Mouse (Mus musculus): ENCODE measurements around the gene Best3. TPM values are rescaled to one million over a fixed set of nuclear protein-coding genes. Genes with fewer than 3 reads are reported as not detected.

Gene Best3
- polyA plus RNA-seq, 1 experiment = 0.08 TPM

- Histone ChIP-seq H3K27me3 (ENCODE audit: control insufficient read depth, insufficient read depth, low read length) (no peaks in the 10 kb centered on the region), H3K4me3 (ENCODE audit: low read depth, low read length) (no peak overlapping the region), H3K27ac (ENCODE audit: insufficient read depth, low read depth, low read length) (no peak overlapping the region), H3K36me3 (ENCODE audit: control insufficient read depth, insufficient read depth, low read length) (no peaks in the 10 kb centered on the region), H3K4me1 (ENCODE audit: control insufficient read depth, insufficient read depth, insufficient read length, low read length) (no peaks in the 10 kb centered on the region)
- 59% methylated on average over 11 of the region's 11 CpGs for WGBS
- TF ChIP-seq POLR2A (IDR thresholded peaks at IDR 0.05; ENCODE audit: low read depth, low read length) (no peak), CTCF (IDR thresholded peaks at IDR 0.05; ENCODE audit: extremely low read depth, insufficient read length, insufficient replicate concordance, low read depth, low read length) (no peak)
These were observed 22.0 kb upstream of the Best3 start for GRCm38 (mm10) chr10:116964084-116964483.

GRCm38 (mm10) chr10:116964571-116964970 lies 21.5 kb upstream of the Best3 start:
- Histone ChIP-seq H3K4me1 (ENCODE audit: control insufficient read depth, insufficient read depth, insufficient read length, low read length) (no peaks in the 10 kb centered on the region), H3K27me3 (ENCODE audit: control insufficient read depth, insufficient read depth, low read length) (no peaks in the 10 kb centered on the region), H3K27ac (ENCODE audit: insufficient read depth, low read depth, low read length) (no peak overlapping the region), H3K4me3 (ENCODE audit: low read depth, low read length) (no peak overlapping the region), H3K36me3 (ENCODE audit: control insufficient read depth, insufficient read depth, low read length) (no peaks in the 10 kb centered on the region)
- TF ChIP-seq POLR2A (IDR thresholded peaks at IDR 0.05; ENCODE audit: low read depth, low read length) (no peak), CTCF (IDR thresholded peaks at IDR 0.05; ENCODE audit: extremely low read depth, insufficient read length, insufficient replicate concordance, low read depth, low read length) (no peak)
- 71% methylated on average over 4 of the region's 4 CpGs for WGBS

- Histone ChIP-seq H3K4me1 (ENCODE audit: control insufficient read depth, insufficient read depth, insufficient read length, low read length) (no peaks in the 10 kb centered on the region), H3K36me3 (ENCODE audit: control insufficient read depth, insufficient read depth, low read length) (no peaks in the 10 kb centered on the region), H3K27me3 (ENCODE audit: control insufficient read depth, insufficient read depth, low read length) (no peaks in the 10 kb centered on the region), H3K27ac (ENCODE audit: insufficient read depth, low read depth, low read length) (no peak overlapping the region), H3K4me3 (ENCODE audit: low read depth, low read length) (no peak overlapping the region)
- TF ChIP-seq CTCF (IDR thresholded peaks at IDR 0.05; ENCODE audit: extremely low read depth, insufficient read length, insufficient replicate concordance, low read depth, low read length) (no peak), POLR2A (IDR thresholded peaks at IDR 0.05; ENCODE audit: low read depth, low read length) (no peak)
- WGBS = 60% methylated on average over 5 of the region's 5 CpGs
These were observed 20.8 kb upstream of the Best3 start for GRCm38 (mm10) chr10:116965297-116965696.

GRCm38 (mm10) chr10:116966065-116966464 lies 20.0 kb upstream of the Best3 start:
- no peak overlapping the region for H3K27ac ChIP-seq (ENCODE audit: insufficient read depth, low read depth, low read length)
- no peaks in the 10 kb centered on the region for H3K36me3 ChIP-seq (ENCODE audit: control insufficient read depth, insufficient read depth, low read length)
- TF ChIP-seq CTCF (IDR thresholded peaks at IDR 0.05; ENCODE audit: extremely low read depth, insufficient read length, insufficient replicate concordance, low read depth, low read length) (no peak), POLR2A (IDR thresholded peaks at IDR 0.05; ENCODE audit: low read depth, low read length) (no peak)
- H3K27me3 ChIP-seq (ENCODE audit: control insufficient read depth, insufficient read depth, low read length) = no peaks in the 10 kb centered on the region
- WGBS = 57% methylated on average over 6 of the region's 6 CpGs
- H3K4me3 ChIP-seq (ENCODE audit: low read depth, low read length) = no peak overlapping the region
- H3K4me1 ChIP-seq (ENCODE audit: control insufficient read depth, insufficient read depth, insufficient read length, low read length) = no peaks in the 10 kb centered on the region

- Histone ChIP-seq H3K27ac (ENCODE audit: insufficient read depth, low read depth, low read length) (no peak overlapping the region), H3K27me3 (ENCODE audit: control insufficient read depth, insufficient read depth, low read length) (no peaks in the 10 kb centered on the region), H3K36me3 (ENCODE audit: control insufficient read depth, insufficient read depth, low read length) (no peaks in the 10 kb centered on the region), H3K4me3 (ENCODE audit: low read depth, low read length) (no peak overlapping the region), H3K4me1 (ENCODE audit: control insufficient read depth, insufficient read depth, insufficient read length, low read length) (no peaks in the 10 kb centered on the region)
- no peak for TF ChIP-seq CTCF (IDR thresholded peaks at IDR 0.05; ENCODE audit: extremely low read depth, insufficient read length, insufficient replicate concordance, low read depth, low read length)
- no peak for TF ChIP-seq POLR2A (IDR thresholded peaks at IDR 0.05; ENCODE audit: low read depth, low read length)
- 58% methylated on average over 4 of the region's 4 CpGs for WGBS
These were observed 17.4 kb upstream of the Best3 start for GRCm38 (mm10) chr10:116968741-116969140.

DNA sequence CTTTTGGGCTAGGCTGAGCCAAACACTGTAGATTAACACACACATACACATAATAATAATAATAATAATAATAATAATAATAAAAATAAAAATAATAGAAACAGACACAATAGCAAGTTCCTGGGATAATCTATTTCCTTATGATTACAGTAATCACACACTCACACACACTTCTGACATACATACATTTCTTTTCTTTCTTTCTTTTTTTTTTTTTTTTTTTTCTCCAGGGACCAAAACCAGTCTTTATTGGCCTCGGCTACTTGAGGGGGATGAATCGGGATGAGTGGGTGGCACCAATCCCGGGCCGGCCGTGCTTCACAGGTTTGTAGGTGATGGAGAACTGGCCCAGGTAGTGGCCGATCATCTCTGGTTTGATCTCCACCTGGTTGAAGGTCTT lies 13.6 kb upstream of the Best3 start, which contains the start of gene Gm10271:
TSS of gene Gm10271 (minus strand) at position 101 of the 400 bp plus-strand sequence.
- Histone ChIP-seq H3K36me3 (ENCODE audit: control insufficient read depth, insufficient read depth, low read length) (no peaks in the 10 kb centered on the region), H3K4me3 (ENCODE audit: low read depth, low read length) (no peak within 1 kb of the TSS), H3K27me3 (ENCODE audit: control insufficient read depth, insufficient read depth, low read length) (no peaks in the 10 kb centered on the region), H3K27ac (ENCODE audit: insufficient read depth, low read depth, low read length) (no peak within 1 kb of the TSS), H3K4me1 (ENCODE audit: control insufficient read depth, insufficient read depth, insufficient read length, low read length) (no peaks in the 10 kb centered on the region)
- 95% methylated on average over 6 of the region's 6 CpGs for WGBS
- TF ChIP-seq CTCF (IDR thresholded peaks at IDR 0.05; ENCODE audit: extremely low read depth, insufficient read length, insufficient replicate concordance, low read depth, low read length) (no peak), POLR2A (IDR thresholded peaks at IDR 0.05; ENCODE audit: low read depth, low read length) (no peak)

DNA sequence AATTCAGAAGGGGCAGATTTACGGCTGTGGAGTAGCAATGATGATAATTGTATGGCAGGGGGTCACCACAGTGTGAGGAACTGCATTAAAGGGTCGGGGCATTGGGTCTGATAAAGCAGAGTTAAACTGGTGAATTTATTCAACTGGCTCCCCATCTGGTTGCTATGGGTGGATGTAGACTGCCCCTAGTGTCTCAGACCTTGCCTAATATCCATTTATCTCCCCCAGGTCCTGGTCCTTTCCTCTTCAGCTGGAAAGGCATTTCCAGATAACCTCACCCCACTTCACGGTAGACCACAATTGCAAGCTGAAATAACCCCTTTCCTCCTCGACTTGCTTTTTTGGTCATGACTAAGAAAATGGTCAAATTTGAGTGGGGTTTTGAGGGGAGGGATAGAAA lies 8.7 kb upstream of the Best3 start:
- H3K27ac ChIP-seq (ENCODE audit: insufficient read depth, low read depth, low read length) = no peak overlapping the region
- no peak for TF ChIP-seq POLR2A (IDR thresholded peaks at IDR 0.05; ENCODE audit: low read depth, low read length)
- no peak for TF ChIP-seq CTCF (IDR thresholded peaks at IDR 0.05; ENCODE audit: extremely low read depth, insufficient read length, insufficient replicate concordance, low read depth, low read length)
- H3K36me3 ChIP-seq (ENCODE audit: control insufficient read depth, insufficient read depth, low read length) = no peaks in the 10 kb centered on the region
- H3K4me1 ChIP-seq (ENCODE audit: control insufficient read depth, insufficient read depth, insufficient read length, low read length) = no peaks in the 10 kb centered on the region
- WGBS = 49% methylated on average over 4 of the region's 4 CpGs
- no peaks in the 10 kb centered on the region for H3K27me3 ChIP-seq (ENCODE audit: control insufficient read depth, insufficient read depth, low read length)
- no peak overlapping the region for H3K4me3 ChIP-seq (ENCODE audit: low read depth, low read length)

- no peaks in the 10 kb centered on the region for H3K36me3 ChIP-seq (ENCODE audit: control insufficient read depth, insufficient read depth, low read length)
- no peak overlapping the region for H3K4me3 ChIP-seq (ENCODE audit: low read depth, low read length)
- 70% methylated on average over 2 of the region's 2 CpGs for WGBS
- no peaks in the 10 kb centered on the region for H3K27me3 ChIP-seq (ENCODE audit: control insufficient read depth, insufficient read depth, low read length)
- no peak overlapping the region for H3K27ac ChIP-seq (ENCODE audit: insufficient read depth, low read depth, low read length)
- no peak for TF ChIP-seq POLR2A (IDR thresholded peaks at IDR 0.05; ENCODE audit: low read depth, low read length)
- TF ChIP-seq CTCF (IDR thresholded peaks at IDR 0.05; ENCODE audit: extremely low read depth, insufficient read length, insufficient replicate concordance, low read depth, low read length) = no peak
- no peaks in the 10 kb centered on the region for H3K4me1 ChIP-seq (ENCODE audit: control insufficient read depth, insufficient read depth, insufficient read length, low read length)
These were observed 8.3 kb upstream of the Best3 start for GRCm38 (mm10) chr10:116977858-116978257.
